Mouse (Mus musculus) kidney, postnatal 25 days (tissue): ENCODE measurements around the gene Slc25a11.

ENCODE experiments used
- DNase-seq, 2 experiments: peaks; one replicate each; pipeline ENCODE4 v3.0.0; 2021; ENCODE audit warnings: mixed read lengths in 2 of 2

Gene Slc25a11

DNA sequence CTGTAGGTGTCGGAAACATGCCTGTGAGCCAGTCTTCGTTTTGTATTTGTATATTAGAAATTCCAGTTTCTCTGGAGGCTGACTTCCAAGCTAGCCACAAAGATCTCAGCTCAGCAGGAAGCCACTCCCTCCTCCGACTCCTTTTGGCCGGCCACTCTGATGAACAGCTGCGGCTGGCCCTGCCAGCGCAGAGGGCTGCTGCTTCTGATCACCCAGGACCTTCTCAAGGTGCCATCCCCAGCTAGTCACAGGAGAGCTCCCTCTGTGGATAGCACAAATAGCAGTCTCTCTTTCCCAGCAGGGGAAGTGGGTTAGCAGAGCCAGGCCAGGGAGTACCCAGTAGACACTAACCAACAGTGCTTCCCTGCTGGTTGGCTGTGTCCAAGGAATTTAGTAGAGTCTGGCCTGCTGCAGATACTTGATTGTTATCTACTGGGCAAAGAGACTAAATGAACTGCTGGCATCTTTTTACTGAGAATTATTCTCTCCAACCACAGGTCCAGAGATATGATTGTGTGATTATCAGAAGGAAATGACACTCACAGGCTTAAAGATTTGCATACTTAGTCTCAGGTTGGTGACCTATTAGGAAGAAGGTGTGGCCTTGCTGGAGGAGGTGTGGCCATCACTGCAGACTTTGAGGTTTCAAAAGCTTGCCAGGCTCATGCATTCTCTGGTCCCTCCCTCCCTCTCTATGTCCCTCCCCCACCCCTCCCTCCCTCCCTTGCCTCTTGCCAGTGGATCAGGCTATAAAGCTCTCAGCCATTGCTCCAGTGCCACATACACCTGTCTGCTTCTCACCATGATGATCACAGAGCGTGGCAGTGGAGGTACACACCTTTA, 25.1 kb downstream of the Slc25a11 start:
- no peak for DNase-seq

DNA sequence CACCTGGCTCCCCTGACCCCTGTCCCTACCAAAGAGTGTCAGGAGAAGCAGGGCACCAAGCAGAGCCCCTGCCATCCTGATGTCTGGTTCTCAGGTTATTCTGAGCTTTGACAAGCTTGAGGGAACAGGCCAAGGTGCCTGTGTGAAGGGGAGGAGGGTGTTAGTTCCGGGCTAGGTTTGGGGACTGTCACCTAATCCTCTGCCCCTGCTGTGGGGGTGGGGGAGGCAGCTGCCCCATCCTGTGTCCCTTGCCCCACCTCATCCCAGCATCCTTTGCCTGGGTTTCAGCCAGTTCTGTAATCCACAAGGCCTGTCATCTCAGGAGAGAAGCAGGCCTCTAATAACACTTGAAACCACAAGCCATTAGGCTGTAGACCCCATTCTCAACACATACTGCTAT, 28.2 kb downstream of the Slc25a11 start, which contains the start of gene Chrne:
TSS of gene Chrne (minus strand) at position 116 of the 400 bp plus-strand sequence.
- no peak for DNase-seq

DNA sequence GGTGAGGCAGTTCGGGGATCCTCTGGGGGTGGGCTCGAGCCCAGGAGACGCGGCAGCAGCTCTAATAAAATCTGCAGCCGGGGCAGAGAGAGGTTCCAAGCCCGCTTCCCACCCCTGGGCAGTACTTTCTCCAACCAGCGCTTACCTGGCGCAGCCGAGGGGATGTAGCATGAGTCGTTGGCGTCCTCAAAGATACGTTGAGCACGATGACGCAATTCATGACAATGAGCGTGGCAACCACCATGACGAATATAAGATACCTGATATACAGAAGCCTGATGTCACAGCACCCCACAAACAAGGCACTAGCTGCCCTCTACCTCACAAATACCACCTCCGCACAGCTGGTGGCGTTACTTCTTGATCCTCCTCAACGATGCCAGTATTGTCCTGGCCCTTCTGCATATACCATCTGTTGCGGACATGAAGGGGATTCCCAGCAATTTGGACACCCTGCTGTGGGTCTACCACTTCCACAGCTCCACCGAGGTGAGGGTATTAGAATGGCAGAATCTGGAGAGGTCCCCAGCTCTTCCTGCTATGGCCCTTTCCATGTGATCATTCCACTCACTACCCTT, 31.7 kb downstream of the Slc25a11 start, which contains the start of gene 4930544D05Rik:
TSS of gene 4930544D05Rik (plus strand) at position 333 of the 578 bp plus-strand sequence.
- DNase-seq = no peak

DNA sequence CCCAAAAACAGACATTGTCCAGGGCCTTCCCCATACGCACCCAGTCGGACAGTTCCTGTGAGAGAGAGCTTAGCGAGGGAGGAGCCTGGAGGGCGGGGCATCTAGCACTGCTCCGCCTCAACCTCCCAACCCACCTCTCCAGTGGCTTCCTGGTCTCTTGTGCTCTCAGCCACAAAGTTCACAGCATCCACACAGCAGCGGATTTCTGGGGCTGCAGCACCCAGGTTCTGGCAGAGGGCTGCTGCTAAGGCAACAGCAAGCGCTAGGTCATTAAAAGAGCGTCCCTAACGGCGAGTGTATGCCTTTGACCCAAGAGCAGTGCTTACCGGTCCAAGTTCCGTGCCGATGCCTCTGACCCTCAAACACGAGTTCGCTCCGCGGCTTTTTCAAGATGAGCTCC, 32.2 kb downstream of the Slc25a11 start:
- peak; percentile 79 to 84 for DNase-seq

DNA sequence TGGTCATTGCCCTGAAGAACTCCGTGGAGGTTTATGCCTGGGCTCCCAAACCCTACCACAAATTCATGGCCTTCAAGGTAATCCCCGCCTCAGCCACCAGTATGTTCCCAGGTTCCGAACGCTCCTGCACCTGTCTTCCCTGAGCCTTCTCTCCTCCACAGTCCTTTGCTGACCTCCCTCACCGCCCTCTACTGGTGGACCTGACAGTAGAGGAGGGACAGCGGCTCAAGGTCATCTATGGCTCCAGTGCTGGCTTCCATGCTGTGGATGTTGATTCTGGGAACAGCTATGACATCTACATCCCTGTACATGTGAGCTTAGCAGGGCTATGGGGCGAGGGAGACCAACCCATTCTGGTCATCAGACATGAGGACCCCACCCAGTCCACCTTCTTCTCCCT, 34.8 kb downstream of the Slc25a11 start:
- peak; percentile 31 to 57 for DNase-seq

DNA sequence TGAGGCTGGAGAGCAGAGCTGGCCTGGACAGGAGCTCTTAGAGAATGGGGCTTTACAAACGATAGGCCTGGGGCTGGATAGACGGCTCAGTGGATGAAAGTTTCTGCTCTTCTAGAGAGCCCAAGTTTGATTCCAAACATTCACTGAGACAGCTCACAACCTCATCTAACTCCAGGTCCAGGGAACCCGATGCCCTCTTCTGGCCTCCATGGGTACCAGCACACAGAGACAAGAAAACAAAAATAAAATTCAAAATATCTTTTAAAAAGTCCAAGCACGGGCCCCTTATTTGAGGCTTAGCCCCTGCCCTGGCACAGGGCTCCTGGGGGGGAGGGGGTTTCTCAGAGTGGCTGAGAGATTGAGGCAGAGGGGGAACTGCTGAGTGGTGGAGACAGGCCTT, 36.5 kb downstream of the Slc25a11 start:
- no peak for DNase-seq

DNA sequence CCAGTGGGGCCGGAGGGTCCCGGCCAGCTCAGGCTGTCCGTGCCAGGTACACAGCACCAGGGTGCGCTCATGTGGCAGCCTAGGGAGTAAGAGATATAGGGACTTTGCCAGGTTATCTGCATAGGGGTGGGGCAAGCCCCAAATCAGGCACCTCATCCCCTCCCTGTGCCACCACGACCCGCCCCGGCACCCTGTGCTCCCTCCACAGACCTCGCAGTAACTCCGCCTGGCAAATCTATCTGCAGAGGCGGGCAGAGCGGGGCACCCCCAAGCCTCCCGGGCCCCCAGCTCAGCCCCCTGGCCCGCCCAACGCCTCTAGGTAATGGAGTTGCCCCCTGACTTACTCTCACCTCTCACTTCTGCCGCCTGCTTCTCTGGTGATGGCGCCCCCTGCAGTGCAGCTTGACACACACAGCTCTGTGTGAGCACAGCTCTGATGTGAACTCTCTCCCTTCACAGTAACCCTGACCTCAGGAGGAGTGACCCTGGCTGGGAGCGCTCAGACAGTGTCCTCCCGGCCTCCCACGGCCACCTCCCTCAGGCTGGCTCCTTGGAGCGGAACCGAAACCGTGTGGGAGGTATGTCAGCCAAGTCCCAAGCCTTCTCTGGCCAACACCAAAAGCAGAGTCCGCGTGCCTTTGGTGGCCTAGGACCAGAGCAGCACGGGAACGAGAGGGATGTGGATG, 38.8 kb downstream of the Slc25a11 start:
- peak; percentile 67 to 87 for DNase-seq

DNA sequence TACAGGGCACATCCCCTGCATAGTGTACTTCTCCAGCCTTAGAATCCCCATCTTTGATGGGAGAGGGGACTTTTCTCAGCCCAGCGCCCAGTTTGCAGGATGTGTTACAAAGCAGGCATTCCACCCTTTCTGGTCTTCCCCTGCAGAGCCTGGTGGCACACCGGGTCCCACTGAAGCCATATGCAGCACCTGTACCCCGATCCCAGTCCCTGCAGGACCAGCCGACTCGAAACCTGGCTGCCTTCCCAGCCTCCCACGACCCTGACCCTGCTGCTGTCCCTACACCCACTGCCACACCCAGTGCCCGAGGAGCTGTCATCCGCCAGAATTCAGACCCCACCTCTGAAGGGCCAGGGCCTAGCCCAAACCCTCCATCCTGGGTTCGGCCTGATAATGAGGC, 39.7 kb downstream of the Slc25a11 start:
- no peak for DNase-seq

DNA sequence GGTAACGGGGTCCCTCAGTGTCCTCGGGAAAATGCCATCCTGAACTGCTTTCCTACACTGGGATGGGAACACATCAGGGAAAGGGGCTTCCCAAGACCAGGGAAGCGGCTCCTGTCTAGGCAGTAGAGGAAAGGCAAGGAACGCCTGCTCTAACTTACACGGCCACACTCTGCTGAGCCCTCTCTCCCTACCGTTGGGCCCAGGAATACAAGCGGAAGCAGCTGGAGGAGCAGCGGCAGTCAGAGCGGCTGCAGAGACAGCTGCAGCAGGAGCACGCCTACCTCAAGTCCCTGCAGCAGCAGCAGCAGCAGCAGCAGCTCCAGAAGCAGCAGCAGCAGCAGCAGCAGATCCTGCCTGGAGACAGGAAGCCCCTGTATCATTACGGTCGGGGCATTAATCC, 40.6 kb downstream of the Slc25a11 start:
- DNase-seq = no peak

DNA sequence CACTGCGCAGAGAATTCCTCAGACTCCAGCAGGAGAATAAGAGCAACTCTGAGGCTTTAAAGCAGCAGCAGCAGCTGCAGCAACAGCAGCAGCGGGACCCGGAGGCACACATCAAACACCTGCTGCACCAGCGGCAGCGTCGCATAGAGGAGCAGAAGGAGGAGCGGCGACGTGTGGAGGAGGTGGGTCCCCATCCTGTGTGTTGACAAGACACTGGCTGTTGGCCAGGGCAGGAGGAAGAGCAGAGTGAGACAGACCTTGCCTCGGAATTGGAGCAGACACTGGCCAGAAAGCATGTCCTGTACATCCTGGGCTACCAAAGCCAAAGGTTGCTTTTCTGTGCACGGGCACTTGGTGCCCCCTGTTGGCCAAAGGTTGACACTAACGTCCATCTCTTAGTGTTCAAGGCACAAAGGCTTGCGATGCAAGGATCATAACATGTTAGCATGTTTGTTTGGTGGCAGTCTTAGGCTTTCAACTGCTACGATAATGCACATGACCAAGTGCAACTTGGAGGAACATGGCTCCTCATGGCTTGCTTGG, 42.2 kb downstream of the Slc25a11 start:
- peak; percentile 80 to 87 for DNase-seq

DNA sequence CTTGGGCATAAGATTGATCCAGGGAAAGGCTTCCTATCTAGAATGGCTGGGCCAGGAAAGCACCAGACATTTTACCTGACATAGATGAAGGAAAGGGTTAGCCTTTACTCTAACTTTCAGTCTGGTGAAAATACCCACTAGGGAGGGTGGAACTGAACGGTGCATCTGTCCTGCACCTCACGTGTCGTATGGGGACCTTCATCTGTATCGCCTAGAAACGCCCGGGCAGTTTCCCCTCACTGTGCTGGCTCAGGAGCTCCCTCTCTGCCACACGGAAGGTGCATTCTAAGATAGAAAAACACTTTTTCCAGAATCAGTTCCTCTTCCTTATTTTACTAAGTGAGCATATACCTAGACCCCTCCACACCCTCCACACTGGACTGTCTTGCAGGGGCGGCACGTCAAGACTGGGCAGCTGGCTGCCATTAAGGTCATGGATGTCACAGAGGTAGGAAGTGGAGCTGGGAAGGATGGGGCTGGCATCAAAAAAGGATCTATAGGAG, 48.8 kb downstream of the Slc25a11 start:
- no peak for DNase-seq

DNA sequence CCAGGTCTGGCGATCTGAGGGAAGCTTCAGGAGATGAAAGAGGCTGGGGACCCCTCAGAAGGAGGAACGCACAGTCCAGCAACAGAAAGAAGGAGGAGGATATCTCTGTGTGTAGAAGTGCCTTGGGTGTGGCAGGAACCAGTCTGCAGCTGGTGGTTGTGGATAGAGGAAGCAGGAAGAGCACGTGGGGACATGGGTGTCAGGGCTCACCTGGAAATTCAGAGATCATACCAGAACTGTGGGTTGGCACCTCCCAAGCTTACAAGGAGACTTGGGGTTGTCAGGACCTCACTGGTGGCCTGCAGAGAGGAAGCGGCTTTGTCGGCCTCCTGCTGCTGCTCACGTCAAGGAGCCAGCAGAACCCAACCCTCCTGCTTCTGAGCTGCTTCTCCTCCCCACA, 50.0 kb downstream of the Slc25a11 start:
- no peak for DNase-seq

DNA sequence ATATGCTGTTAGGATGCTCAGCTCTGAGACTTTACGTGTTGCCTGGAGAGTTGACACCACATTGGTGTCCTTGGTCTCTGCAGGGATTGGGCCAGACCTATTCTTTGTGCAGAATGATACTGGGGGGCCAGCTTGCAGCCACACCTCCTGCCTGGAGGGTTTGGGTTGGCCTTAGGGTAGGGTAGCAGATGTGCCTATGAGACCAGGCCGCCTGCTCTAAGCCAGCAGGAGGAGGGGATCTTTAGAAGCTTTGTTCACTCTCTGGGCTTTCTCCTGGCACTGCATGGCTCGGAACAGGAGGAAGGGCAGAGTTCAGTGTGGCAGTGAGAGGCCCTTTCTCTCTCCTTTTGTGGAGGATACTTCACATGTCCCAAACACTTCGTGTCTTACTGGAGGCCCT, 51.2 kb downstream of the Slc25a11 start:
- DNase-seq = no peak

DNA sequence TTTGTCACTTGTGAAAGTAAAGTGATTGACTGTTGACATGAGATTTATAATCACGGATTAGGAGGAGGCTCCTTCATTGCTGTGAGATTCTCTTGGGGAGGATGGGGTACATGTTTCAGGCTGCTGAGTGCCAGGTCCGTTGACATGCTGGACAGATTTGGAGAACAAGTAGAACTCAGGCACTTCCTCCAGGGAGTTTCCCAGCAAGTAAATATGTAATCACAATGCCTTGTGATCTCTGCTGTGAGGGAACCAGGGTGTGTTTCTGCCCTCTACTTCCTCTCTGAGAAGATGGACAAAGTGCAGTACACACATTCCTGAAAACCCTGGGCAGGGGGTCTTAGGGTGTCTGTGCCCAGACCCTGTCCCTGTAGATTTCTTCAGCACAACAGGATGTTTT, 51.6 kb downstream of the Slc25a11 start:
- DNase-seq = peak; percentile 16 to 54

DNA sequence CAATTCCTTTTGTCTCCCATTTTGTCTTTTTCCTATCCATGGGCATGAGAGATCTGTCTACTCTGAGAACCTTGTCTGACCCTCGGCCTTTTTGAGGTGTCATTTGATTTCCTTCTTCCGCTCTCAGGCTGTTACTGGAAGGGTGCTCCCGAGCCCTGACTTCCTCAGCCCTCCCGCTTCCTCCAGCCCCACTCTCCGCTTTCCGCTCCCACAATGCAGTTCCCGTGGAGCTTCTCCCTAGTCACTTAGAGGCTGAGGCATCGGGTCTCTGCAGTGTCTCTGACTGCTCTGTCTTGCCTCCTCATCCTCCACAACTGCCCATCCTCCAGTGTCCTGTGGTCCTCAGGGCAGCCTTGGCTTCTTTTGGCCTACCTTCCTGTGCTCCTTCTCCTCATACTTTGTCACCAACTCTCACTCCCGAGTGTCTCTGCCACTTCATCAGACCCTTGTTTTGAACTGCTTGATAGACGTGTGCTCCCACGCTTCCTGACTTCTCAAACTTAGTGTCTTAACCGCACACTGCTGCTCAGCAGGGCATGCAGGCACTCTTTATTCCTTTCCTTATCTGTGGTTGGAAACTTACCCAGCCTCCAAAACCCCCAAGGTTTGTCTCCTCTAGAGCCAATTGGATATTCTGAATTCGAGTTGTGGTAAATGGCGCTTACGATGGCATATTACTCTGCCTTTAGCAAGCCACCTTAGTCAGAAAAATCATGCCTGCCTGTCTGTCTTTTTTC, 52.9 kb downstream of the Slc25a11 start:
- peak; percentile 51 to 74 for DNase-seq
